Mouse (Mus musculus) intestine, embryonic 16.5 days (tissue): ENCODE data around the gene Zfhx3. TPM values are rescaled to one million over a fixed set of nuclear protein-coding genes. Genes with fewer than 3 reads are reported as not detected.

Experiments used
- ATAC-seq: fragments of 200-750 bp; cut with Nextera tagmentation; 2 replicates; pipeline ENCODE4 v1.8.0; 2017; ENCODE audit warnings: moderate TSS enrichment, moderate library complexity
- H3K27ac ChIP-seq: fragments of 300-500 bp; sonication (generic); 2 replicates; pipeline ENCODE4 v1.5.1; 2014; ENCODE audit warnings: mild to moderate bottlenecking, low read length
- H3K27me3 ChIP-seq: fragments of 300-500 bp; sonication (generic); replicated peaks from 2 replicates; pipeline ENCODE4 v1.6.1; 2014; ENCODE audit warnings: low read length, control low read depth, mixed read lengths; ENCODE audit not compliant: control insufficient read depth, insufficient read depth
- H3K36me3 ChIP-seq: fragments of 300-500 bp; sonication (generic); 2 replicates; pipeline ENCODE4 v1.6.1; 2014; ENCODE audit warnings: low read length, control low read depth; ENCODE audit not compliant: control insufficient read depth, insufficient read depth
- H3K4me1 ChIP-seq: fragments of 300-500 bp; sonication (generic); 2 replicates; pipeline ENCODE4 v1.6.1; 2014; ENCODE audit warnings: low read length, control low read depth, mixed read lengths; ENCODE audit not compliant: control insufficient read depth, insufficient read depth
- H3K4me2 ChIP-seq: fragments of 300-500 bp; sonication (generic); 2 replicates; pipeline ENCODE4 v1.6.1; 2014; ENCODE audit warnings: low read depth, low read length, control low read depth
- H3K4me3 ChIP-seq: fragments of 300-500 bp; sonication (generic); 2 replicates; pipeline ENCODE4 v1.5.1; 2014; ENCODE audit warnings: mild to moderate bottlenecking, low read length
- H3K9ac ChIP-seq: fragments of 300-500 bp; sonication (generic); 2 replicates; pipeline ENCODE4 v1.6.1; 2014; ENCODE audit warnings: low read depth, low read length
- H3K9me3 ChIP-seq: fragments of 300-500 bp; sonication (generic); 2 replicates; pipeline ENCODE4 v1.6.1; 2016; ENCODE audit warnings: low read length, control low read depth; ENCODE audit not compliant: control insufficient read depth
- WGBS: fragments of 180-500 bp; shearing (Covaris S2); extraction: QIAGEN DNeasy Blood & Tissue Kit; methylation state at CpG from one replicate; pipeline ENCODE4 v1.1.7; 2014; 5-methylcytosine and 5-hydroxymethylcytosine counted together
- polyA plus RNA-seq: library from polyadenylated mRNA; unstranded; fragments of >200 nt; fragmentation: Nextera tagmentation; extraction: Ambion mirVana; gene quantifications from 2 replicates; pipeline ENCODE4 v1.2.1, GENCODE M21; 2015

Zfhx3 gene
- polyA plus RNA-seq, 1 experiment from 2014 or later = 6.1 TPM

- Histone ChIP-seq H3K9ac (no peak overlapping the region), H3K4me2 (no peak overlapping the region), H3K27ac (no peak overlapping the region), H3K36me3 (peaks cover 29% of the 10 kb centered on the region), H3K4me3 (no peak overlapping the region), H3K27me3 (no peaks in the 10 kb centered on the region), H3K9me3 (0 out of 2 replicates have a peak, but pooled peaks cover 3% of the 10 kb centered on the region), H3K4me1 (no peaks in the 10 kb centered on the region)
- WGBS = 78% methylated on average over 8 of the region's 8 CpGs
- ATAC-seq = no peak
Measured at GRCm38 (mm10) chr8:108942686-108943085, 1000.2 kb downstream of the Zfhx3 start.

- Histone ChIP-seq H3K4me1 (no peaks in the 10 kb centered on the region), H3K4me2 (no peak overlapping the region), H3K4me3 (no peak overlapping the region), H3K9ac (no peak overlapping the region), H3K27me3 (no peaks in the 10 kb centered on the region), H3K36me3 (peaks cover 33% of the 10 kb centered on the region), H3K9me3 (0 out of 2 replicates have a peak, but pooled peaks cover 3% of the 10 kb centered on the region), H3K27ac (no peak overlapping the region)
- 81% methylated on average over 11 of the region's 11 CpGs for WGBS
- ATAC-seq = no peak
Measured at GRCm38 (mm10) chr8:108943132-108943531, 1000.7 kb downstream of the Zfhx3 start.

- no peaks in the 10 kb centered on the region for H3K27me3 ChIP-seq
- no peak overlapping the region for H3K4me3 ChIP-seq
- no peak overlapping the region for H3K9ac ChIP-seq
- H3K9me3 ChIP-seq = peaks cover 12% of the 10 kb centered on the region
- no peaks in the 10 kb centered on the region for H3K4me1 ChIP-seq
- WGBS = 83% methylated on average over 13 of the region's 13 CpGs
- ATAC-seq = no peak
- no peak overlapping the region for H3K4me2 ChIP-seq
- H3K27ac ChIP-seq = no peak overlapping the region
- peaks cover 40% of the 10 kb centered on the region for H3K36me3 ChIP-seq
Measured at GRCm38 (mm10) chr8:108944312-108944711, 1001.9 kb downstream of the Zfhx3 start.

- peaks cover 67% of the 10 kb centered on the region for H3K36me3 ChIP-seq
- H3K27me3 ChIP-seq = no peaks in the 10 kb centered on the region
- WGBS = 97% methylated on average over 21 of the region's 21 CpGs
- no peak overlapping the region for H3K4me2 ChIP-seq
- H3K27ac ChIP-seq = no peak overlapping the region
- H3K9me3 ChIP-seq = peaks cover 32% of the 10 kb centered on the region
- no peak overlapping the region for H3K9ac ChIP-seq
- no peak for ATAC-seq
- H3K4me1 ChIP-seq = no peaks in the 10 kb centered on the region
- no peak overlapping the region for H3K4me3 ChIP-seq
Measured at GRCm38 (mm10) chr8:108950311-108950710, 1007.9 kb downstream of the Zfhx3 start.

- no peak overlapping the region for H3K9ac ChIP-seq
- H3K4me1 ChIP-seq = no peaks in the 10 kb centered on the region
- peaks cover 32% of the 10 kb centered on the region for H3K9me3 ChIP-seq
- no peaks in the 10 kb centered on the region for H3K27me3 ChIP-seq
- H3K4me3 ChIP-seq = no peak overlapping the region
- no peak overlapping the region for H3K4me2 ChIP-seq
- no peak for ATAC-seq
- 97% methylated on average over 12 of the region's 12 CpGs for WGBS
- H3K36me3 ChIP-seq = peaks cover 71% of the 10 kb centered on the region
- no peak overlapping the region for H3K27ac ChIP-seq
Measured at GRCm38 (mm10) chr8:108951560-108951959, 1009.1 kb downstream of the Zfhx3 start.

- H3K27ac ChIP-seq = no peak overlapping the region
- 77% methylated on average over 36 of the region's 37 CpGs for WGBS
- no peak overlapping the region for H3K9ac ChIP-seq
- ATAC-seq = no peak
- H3K27me3 ChIP-seq = no peaks in the 10 kb centered on the region
- H3K4me2 ChIP-seq = no peak overlapping the region
- H3K36me3 ChIP-seq = peaks cover 25% of the 10 kb centered on the region
- H3K4me3 ChIP-seq = no peak overlapping the region
- H3K9me3 ChIP-seq = peaks cover 2% of the 10 kb centered on the region; the same call in 1 of the 2 replicates
- no peaks in the 10 kb centered on the region for H3K4me1 ChIP-seq
Measured at GRCm38 (mm10) chr8:108956416-108956815, 1014.0 kb downstream of the Zfhx3 start.

GRCm38 (mm10) chr8:108962516-108962915 is 1020.1 kb downstream of the Zfhx3 start:
- no peaks in the 10 kb centered on the region for H3K9me3 ChIP-seq
- no peaks in the 10 kb centered on the region for H3K27me3 ChIP-seq
- 61% methylated on average over 7 of the region's 7 CpGs for WGBS
- no peak overlapping the region for H3K4me2 ChIP-seq
- H3K4me3 ChIP-seq = no peak overlapping the region
- no peak overlapping the region for H3K27ac ChIP-seq
- ATAC-seq = no peak
- H3K4me1 ChIP-seq = no peaks in the 10 kb centered on the region
- H3K9ac ChIP-seq = no peak overlapping the region
- H3K36me3 ChIP-seq = no peaks in the 10 kb centered on the region

GRCm38 (mm10) chr8:108963181-108963580 is 1020.7 kb downstream of the Zfhx3 start:
- H3K27ac ChIP-seq = no peak overlapping the region
- H3K27me3 ChIP-seq = no peaks in the 10 kb centered on the region
- H3K9me3 ChIP-seq = no peaks in the 10 kb centered on the region
- H3K9ac ChIP-seq = no peak overlapping the region
- no peak for ATAC-seq
- no peaks in the 10 kb centered on the region for H3K4me1 ChIP-seq
- WGBS = 75% methylated on average over 2 of the region's 2 CpGs
- H3K4me2 ChIP-seq = no peak overlapping the region
- H3K36me3 ChIP-seq = no peaks in the 10 kb centered on the region
- no peak overlapping the region for H3K4me3 ChIP-seq

- H3K27me3 ChIP-seq = no peaks in the 10 kb centered on the region
- no peak overlapping the region for H3K4me2 ChIP-seq
- no peak overlapping the region for H3K27ac ChIP-seq
- H3K9me3 ChIP-seq = no peaks in the 10 kb centered on the region
- no peak overlapping the region for H3K4me3 ChIP-seq
- ATAC-seq = no peak
- 79% methylated on average over 12 of the region's 12 CpGs for WGBS
- no peaks in the 10 kb centered on the region for H3K4me1 ChIP-seq
- no peak overlapping the region for H3K9ac ChIP-seq
- H3K36me3 ChIP-seq = no peaks in the 10 kb centered on the region
Measured at GRCm38 (mm10) chr8:108966041-108966440, 1023.6 kb downstream of the Zfhx3 start.

GRCm38 (mm10) chr8:108973639-108974325 is 1031.3 kb downstream of the Zfhx3 start:
- no peaks in the 10 kb centered on the region for H3K9me3 ChIP-seq
- ATAC-seq = no peak
- WGBS = 90% methylated on average over 9 of the region's 9 CpGs
- no peak overlapping the region for H3K4me3 ChIP-seq
- no peaks in the 10 kb centered on the region for H3K27me3 ChIP-seq
- H3K9ac ChIP-seq = no peak overlapping the region
- H3K27ac ChIP-seq = no peak overlapping the region
- H3K4me2 ChIP-seq = no peak overlapping the region
- no peaks in the 10 kb centered on the region for H3K4me1 ChIP-seq
- no peaks in the 10 kb centered on the region for H3K36me3 ChIP-seq
